Mouse (Mus musculus): Measurements from ENCODE around the gene Gm5157. TPM values are rescaled to one million over a fixed set of nuclear protein-coding genes. Genes with fewer than 3 reads are reported as not detected.
"Not testable (repeated sequence)": the region's sequence is repeated elsewhere in the genome, so short reads cannot be mapped to it uniquely, and the experiment has no call there.

Gene Gm5157
- total RNA-seq (2021), result not detected
- long read RNA-seq, experiment 1, result 0 reads
- long read RNA-seq, experiment 2, result 0 reads

DNA sequence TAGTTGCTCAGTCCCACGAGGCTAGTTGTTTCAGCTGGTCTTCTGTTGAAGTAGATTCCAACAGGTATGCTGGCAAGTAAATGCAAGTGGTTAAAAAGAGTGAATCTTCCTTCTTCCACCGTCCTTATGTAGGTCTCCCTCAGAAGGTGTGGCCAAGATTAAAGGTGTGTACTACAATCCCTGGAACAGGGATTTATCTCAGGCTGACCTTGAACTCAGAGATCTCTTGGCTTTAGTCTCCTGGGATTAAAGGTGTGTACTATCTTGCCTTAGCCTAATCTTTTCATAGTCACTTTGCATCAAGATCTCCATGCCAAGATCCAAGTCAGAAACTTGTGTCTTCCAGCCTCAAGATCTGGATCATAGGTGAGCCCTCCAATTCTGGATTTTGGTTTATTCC is at the start of gene Gm5157:
Gene Gm5157 (minus strand): TSS at position 101 of the 400 bp plus-strand sequence.
- DNase-seq; intact Hi-C loops (cut with DNase I): not testable (repeated sequence)

- DNase-seq; intact Hi-C loops (cut with DNase I): not testable (repeated sequence)
Observed at GRCm38 (mm10) chr7:21161885-21162284, 28.3 kb downstream of the Gm5157 start, which contains the start of gene Vmn1r123. Gene Vmn1r123, plus strand, starts transcription at chr7:21162185.

Other genes with a start within 250 kb of the Gm5157 start
- not detected for gene Vmn1r119, start 178.0 kb downstream of the Gm5157 start, total RNA-seq (2021)
- not detected for gene Vmn1r120, start 136.6 kb downstream of the Gm5157 start, total RNA-seq (2021)
- not detected for gene Vmn1r121, start 91.9 kb downstream of the Gm5157 start, total RNA-seq (2021)
- not detected for gene Vmn1r122, start 56.3 kb downstream of the Gm5157 start, total RNA-seq (2021)
- not detected for gene Vmn1r123, start 28.2 kb downstream of the Gm5157 start, total RNA-seq (2021)
- not detected for gene Vmn1r124, start 70.2 kb upstream of the Gm5157 start, total RNA-seq (2021)
- gene Vmn1r125, start 81.8 kb upstream of the Gm5157 start, total RNA-seq (2021), result not detected
- not detected for gene Vmn1r126, start 111.0 kb upstream of the Gm5157 start, total RNA-seq (2021)
- gene Vmn1r127, start 129.4 kb upstream of the Gm5157 start, total RNA-seq (2021), result not detected
- not detected for gene Vmn1r128, start 158.9 kb upstream of the Gm5157 start, total RNA-seq (2021)
- not detected for gene Vmn1r129, start 170.9 kb upstream of the Gm5157 start, total RNA-seq (2021)
- not detected for gene Gm6882, start 242.3 kb upstream of the Gm5157 start, total RNA-seq (2021)